Mouse (Mus musculus) testis, adult 2 months (tissue): ENCODE data around the gene Galnt17. TPM values are rescaled to one million over a fixed set of nuclear protein-coding genes. Genes with fewer than 3 reads are reported as not detected.

Experiments used
- H3K27ac ChIP-seq: fragments of 200-500 bp; 2 replicates; pipeline ENCODE4 v1.5.1; 2012; ENCODE audit warnings: low read depth, low read length; ENCODE audit not compliant: control insufficient read depth, insufficient read depth
- H3K27me3 ChIP-seq: fragments of 200-500 bp; 2 replicates; pipeline ENCODE4 v1.6.1; 2012; ENCODE audit warnings: mild to moderate bottlenecking, low read length, moderate library complexity; ENCODE audit not compliant: control insufficient read depth, insufficient read depth
- H3K36me3 ChIP-seq: fragments of 200-500 bp; 2 replicates; pipeline ENCODE4 v1.6.1; 2012; ENCODE audit warnings: mild to moderate bottlenecking, low read length; ENCODE audit not compliant: control insufficient read depth, insufficient read depth
- H3K4me1 ChIP-seq: fragments of 200-500 bp; 2 replicates; pipeline ENCODE4 v1.6.1; 2012; ENCODE audit warnings: low read length; ENCODE audit not compliant: control insufficient read depth, insufficient read depth
- H3K4me3 ChIP-seq: fragments of 200-500 bp; 2 replicates; pipeline ENCODE4 v1.5.1; 2012; ENCODE audit warnings: low read depth, mild to moderate bottlenecking, low read length, moderate library complexity, mixed read lengths; ENCODE audit not compliant: control insufficient read depth
- CTCF ChIP-seq: fragments of 200-500 bp; IDR thresholded peaks from 2 replicates; pipeline ENCODE4 v1.5.1; 2012; ENCODE audit warnings: low read depth, mild to moderate bottlenecking, inconsistent platforms, low read length, moderate library complexity; ENCODE audit not compliant: control insufficient read depth, insufficient read depth, insufficient replicate concordance
- POLR2A ChIP-seq: fragments of 200-500 bp; IDR thresholded peaks from 2 replicates; pipeline ENCODE4 v1.6.1; 2012; ENCODE audit warnings: low read depth, mild to moderate bottlenecking, inconsistent platforms, low read length, moderate library complexity; ENCODE audit not compliant: control insufficient read depth
- polyA plus RNA-seq: library from polyadenylated mRNA; depleted of rRNA; stranded (reverse); fragments of >200 nt; gene quantifications from 2 replicates; pipeline ENCODE4 v1.2.3, GENCODE M21; 2012

The Galnt17 gene
- polyA plus RNA-seq, 1 experiment: 0.95 TPM

- Histone ChIP-seq H3K27ac (no peak overlapping the region), H3K4me1 (no peaks in the 10 kb centered on the region), H3K36me3 (no peaks in the 10 kb centered on the region), H3K27me3 (no peaks in the 10 kb centered on the region), H3K4me3 (no peak overlapping the region)
- no peak for TF ChIP-seq CTCF
- no peak for TF ChIP-seq POLR2A
Observed at GRCm38 (mm10) chr5:131177168-131177567, 131.1 kb downstream of the Galnt17 start.

- TF ChIP-seq CTCF (no peak), POLR2A (no peak)
- no peaks in the 10 kb centered on the region for H3K27me3 ChIP-seq
- no peaks in the 10 kb centered on the region for H3K4me1 ChIP-seq
- no peak overlapping the region for H3K4me3 ChIP-seq
- H3K36me3 ChIP-seq: no peaks in the 10 kb centered on the region
- no peak overlapping the region for H3K27ac ChIP-seq
Observed at GRCm38 (mm10) chr5:131169186-131169585, 139.1 kb downstream of the Galnt17 start.

- H3K27ac ChIP-seq: no peak overlapping the region
- no peaks in the 10 kb centered on the region for H3K4me1 ChIP-seq
- TF ChIP-seq CTCF (no peak), POLR2A (no peak)
- H3K36me3 ChIP-seq: no peaks in the 10 kb centered on the region
- no peaks in the 10 kb centered on the region for H3K27me3 ChIP-seq
- no peak overlapping the region for H3K4me3 ChIP-seq
Observed at GRCm38 (mm10) chr5:131167366-131167765, 140.9 kb downstream of the Galnt17 start.

GRCm38 (mm10) chr5:131165681-131166080 lies 142.6 kb downstream of the Galnt17 start:
- no peaks in the 10 kb centered on the region for H3K36me3 ChIP-seq
- H3K27me3 ChIP-seq: no peaks in the 10 kb centered on the region
- no peak overlapping the region for H3K4me3 ChIP-seq
- no peaks in the 10 kb centered on the region for H3K4me1 ChIP-seq
- H3K27ac ChIP-seq: no peak overlapping the region
- TF ChIP-seq POLR2A (no peak), CTCF (no peak)

- no peak overlapping the region for H3K27ac ChIP-seq
- H3K27me3 ChIP-seq: no peaks in the 10 kb centered on the region
- H3K4me3 ChIP-seq: no peak overlapping the region
- H3K4me1 ChIP-seq: no peaks in the 10 kb centered on the region
- TF ChIP-seq POLR2A: no peak
- TF ChIP-seq CTCF: no peak
- H3K36me3 ChIP-seq: no peaks in the 10 kb centered on the region
Observed at GRCm38 (mm10) chr5:131157866-131158265, 150.4 kb downstream of the Galnt17 start.

GRCm38 (mm10) chr5:131156323-131156722 lies 152.0 kb downstream of the Galnt17 start:
- Histone ChIP-seq H3K36me3 (no peaks in the 10 kb centered on the region), H3K27me3 (no peaks in the 10 kb centered on the region), H3K27ac (no peak overlapping the region), H3K4me3 (no peak overlapping the region), H3K4me1 (no peaks in the 10 kb centered on the region)
- TF ChIP-seq POLR2A (no peak), CTCF (no peak)

- no peak for TF ChIP-seq CTCF
- no peak for TF ChIP-seq POLR2A
- Histone ChIP-seq H3K4me1 (no peaks in the 10 kb centered on the region), H3K4me3 (no peak overlapping the region), H3K27me3 (no peaks in the 10 kb centered on the region), H3K27ac (no peak overlapping the region), H3K36me3 (no peaks in the 10 kb centered on the region)
Observed at GRCm38 (mm10) chr5:131142606-131143005, 165.7 kb downstream of the Galnt17 start.

- H3K4me3 ChIP-seq: no peak overlapping the region
- no peak for TF ChIP-seq POLR2A
- no peak for TF ChIP-seq CTCF
- no peaks in the 10 kb centered on the region for H3K36me3 ChIP-seq
- no peaks in the 10 kb centered on the region for H3K27me3 ChIP-seq
- no peak overlapping the region for H3K27ac ChIP-seq
- H3K4me1 ChIP-seq: no peaks in the 10 kb centered on the region
Observed at GRCm38 (mm10) chr5:131134809-131135208, 173.5 kb downstream of the Galnt17 start.
